Mouse (Mus musculus) lung, postnatal 0 days (tissue): ENCODE results near the gene Olfr313.

Experiments
- CTCF ChIP-seq: IDR thresholded peaks from 2 replicates; pipeline ENCODE4 v1.5.1; 2016; ENCODE audit warnings: antibody characterized with exemption, mild to moderate bottlenecking
- EP300 ChIP-seq: IDR thresholded peaks from 2 replicates; pipeline ENCODE4 v1.6.1; 2016; ENCODE audit warnings: antibody characterized with exemption, mild to moderate bottlenecking, control low read depth

- TF ChIP-seq EP300 (no peak), CTCF (peak; percentile 42)
These were observed 2.8 kb upstream of the Olfr313 start for GRCm38 (mm10) chr11:58812001-58812400.
